Mouse (Mus musculus): ENCODE measurements around the gene Hs3st5.
"Not testable (repeated sequence)": the region's sequence is repeated elsewhere in the genome, so short reads cannot be mapped to it uniquely, and the experiment has no call there.

The Hs3st5 gene

DNA sequence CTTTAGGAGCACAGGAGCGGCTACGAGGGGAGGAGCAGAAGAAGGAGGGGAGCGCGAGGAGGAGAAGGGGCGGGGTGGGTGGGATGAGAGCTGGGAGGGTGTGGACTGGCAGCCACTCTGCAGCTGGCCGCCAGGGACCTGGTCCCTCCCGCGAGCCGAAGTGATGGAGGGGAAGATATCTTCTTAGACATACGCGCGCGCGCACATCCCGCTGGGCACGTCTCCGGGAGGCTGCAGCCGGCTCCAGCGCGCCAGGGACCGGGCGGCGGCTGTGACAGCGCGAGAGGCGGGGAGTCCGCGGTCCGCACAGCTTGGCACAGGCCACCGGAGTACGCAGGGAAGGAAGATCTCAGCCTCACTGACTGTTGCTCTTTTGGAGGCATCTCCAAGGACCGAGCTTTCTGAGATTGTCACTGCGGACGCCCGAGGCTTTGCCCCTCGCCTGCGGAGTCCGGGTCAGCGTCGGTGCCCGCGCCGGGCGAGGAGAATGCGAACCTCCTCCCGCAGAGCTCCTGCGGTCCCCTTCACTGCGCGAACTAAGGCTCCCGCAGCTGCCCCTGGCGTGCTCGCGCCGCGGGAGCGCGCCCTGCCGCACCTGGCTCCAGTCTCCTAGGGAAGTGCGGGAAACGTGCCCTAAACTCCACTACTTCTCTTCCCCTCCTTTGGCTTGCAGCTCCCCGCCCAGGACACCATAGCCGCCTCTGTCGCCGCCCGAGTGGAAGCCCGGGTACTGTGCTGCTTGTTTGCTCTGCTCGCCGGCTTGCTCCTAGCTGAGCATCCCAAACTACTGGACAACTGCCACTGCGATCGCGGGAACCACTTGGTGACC lies at the start of gene Hs3st5:
Gene Hs3st5 (plus strand): TSS at position 88 of the 829 bp plus-strand sequence.
- no peak for DNase-seq (ENCODE audit: low read depth, low spot score)

- DNase-seq (ENCODE audit: low read depth, low spot score) = no peak
Measured at GRCm38 (mm10) chr10:36468664-36469063, 38.0 kb upstream of the Hs3st5 start.

DNA sequence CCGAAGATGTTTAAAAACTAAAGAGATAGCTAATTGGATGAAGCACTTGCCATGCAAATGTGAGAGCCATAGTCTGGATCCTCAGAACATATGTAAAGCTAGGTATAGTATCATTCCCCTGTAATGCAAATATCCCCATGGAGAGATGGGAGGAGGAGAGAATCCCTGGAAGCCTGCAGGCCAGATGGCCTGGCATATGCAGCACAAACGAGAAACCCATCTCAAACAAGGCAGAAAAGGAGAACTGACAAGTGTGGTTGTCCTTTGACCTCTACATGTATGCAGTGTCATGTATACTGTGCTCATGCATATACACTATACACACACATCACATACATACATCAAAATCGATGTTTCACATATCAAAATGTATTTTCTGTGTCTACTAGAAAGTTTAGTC lies 35.5 kb upstream of the Hs3st5 start:
- DNase-seq (ENCODE audit: low read depth, low spot score) = no peak

DNA sequence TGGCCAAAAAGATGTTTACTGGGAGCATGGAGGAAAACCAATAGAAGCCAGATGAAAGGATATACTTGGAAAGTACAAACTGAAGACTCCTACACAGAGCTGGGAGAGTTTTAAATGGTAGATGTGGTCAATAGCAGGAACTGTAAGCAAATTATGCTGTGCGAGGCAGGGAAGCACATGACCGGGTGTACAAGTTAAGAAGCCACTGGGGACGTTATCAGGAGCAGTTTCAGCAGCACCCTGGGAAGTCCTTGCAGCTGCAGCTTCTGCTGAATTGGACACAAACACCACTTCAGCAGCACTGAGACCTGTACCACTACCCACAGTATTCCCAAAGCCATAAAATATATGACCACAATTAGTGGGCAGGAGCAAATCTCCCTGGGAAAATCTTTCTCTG lies 31.8 kb upstream of the Hs3st5 start:
- no peak for DNase-seq (ENCODE audit: low read depth, low spot score)

DNA sequence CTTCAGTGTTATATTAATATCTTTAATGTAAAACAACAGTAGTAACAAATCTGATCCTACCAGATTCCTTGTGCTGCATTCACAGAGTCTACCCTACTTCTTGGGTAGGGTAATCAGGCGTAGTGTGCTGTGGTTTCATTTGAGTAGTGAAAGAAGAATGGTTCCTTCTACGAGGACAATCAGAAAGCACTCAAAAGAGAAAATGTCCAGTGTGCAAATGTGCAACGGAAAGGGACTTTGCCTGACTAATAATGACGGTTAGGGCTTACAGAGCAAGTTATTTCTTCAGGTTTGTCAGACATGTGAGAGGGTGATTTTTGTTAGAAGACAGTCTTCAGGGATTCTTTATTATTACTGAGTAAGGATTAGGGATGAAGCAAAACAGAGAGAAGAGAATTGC lies 29.1 kb upstream of the Hs3st5 start:
- no peak for DNase-seq (ENCODE audit: low read depth, low spot score)

GRCm38 (mm10) chr10:36483362-36483761 lies 23.3 kb upstream of the Hs3st5 start:
- no peak for DNase-seq (ENCODE audit: low read depth, low spot score)

DNA sequence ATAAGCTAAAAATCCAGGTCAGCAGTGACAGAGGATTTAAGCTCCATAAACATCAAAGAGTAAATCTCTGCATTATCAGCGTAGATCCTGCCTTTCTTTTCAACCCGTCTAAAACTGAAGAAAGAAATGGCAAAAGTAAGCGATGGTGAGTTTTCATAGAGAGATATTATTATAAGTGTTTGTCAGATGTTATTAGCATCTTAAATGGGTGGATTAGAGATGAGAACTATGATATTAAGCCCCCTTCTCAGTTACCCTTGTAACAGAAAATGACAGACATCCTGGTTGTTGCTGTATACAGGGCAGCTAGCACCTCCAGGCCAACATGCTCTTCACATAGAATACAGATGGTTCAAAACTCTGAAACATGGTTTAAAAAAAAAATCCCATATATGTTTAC lies 22.6 kb upstream of the Hs3st5 start:
- DNase-seq (ENCODE audit: low read depth, low spot score) = no peak

DNA sequence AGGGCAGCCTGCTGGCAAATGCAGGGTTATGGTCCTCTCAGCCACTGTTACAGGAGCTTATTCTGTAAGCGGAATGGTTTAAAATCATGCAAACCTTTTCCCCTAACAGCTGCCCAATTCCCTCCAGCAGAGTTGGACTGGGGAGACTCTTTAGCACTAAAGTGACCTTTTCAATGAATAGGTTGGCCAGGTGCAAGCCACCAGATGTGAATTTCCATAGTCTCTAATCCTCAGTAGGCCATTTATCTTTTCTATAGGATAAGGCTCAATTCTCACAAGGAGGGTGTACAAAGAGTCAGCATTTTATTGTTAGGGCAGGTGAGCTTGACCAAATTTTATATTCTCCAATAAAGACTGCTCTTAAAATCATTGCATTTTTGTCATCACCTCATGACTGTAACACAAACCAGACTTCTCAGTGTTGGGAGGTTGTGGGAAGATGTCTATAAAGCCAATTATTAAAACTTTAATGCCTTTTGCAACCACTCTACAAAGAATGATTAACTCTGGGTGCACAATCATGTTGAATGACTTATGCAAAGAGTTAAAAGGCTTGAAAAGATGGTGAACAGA lies 21.8 kb upstream of the Hs3st5 start:
- no peak for DNase-seq (ENCODE audit: low read depth, low spot score)

DNA sequence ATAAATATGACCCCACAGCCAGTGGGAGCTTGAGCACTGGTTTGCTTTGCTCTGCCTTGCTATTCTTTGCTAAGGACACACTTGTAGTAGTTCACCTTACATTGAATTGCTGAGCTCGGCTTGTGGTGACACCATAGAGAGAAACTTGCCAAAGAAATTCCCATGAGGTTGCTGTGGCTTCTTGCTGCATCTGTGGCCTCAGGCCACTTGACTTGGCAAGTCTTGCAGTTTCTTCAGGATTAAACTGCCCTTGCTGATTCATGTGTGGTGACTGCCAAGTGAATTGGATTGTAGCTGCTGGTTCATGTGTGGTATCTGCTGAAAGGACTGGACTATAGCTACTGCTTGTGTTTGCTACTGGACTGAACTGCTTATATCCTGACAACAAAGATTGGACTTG lies 13.0 kb upstream of the Hs3st5 start:
- DNase-seq (ENCODE audit: low read depth, low spot score) = no peak

DNA sequence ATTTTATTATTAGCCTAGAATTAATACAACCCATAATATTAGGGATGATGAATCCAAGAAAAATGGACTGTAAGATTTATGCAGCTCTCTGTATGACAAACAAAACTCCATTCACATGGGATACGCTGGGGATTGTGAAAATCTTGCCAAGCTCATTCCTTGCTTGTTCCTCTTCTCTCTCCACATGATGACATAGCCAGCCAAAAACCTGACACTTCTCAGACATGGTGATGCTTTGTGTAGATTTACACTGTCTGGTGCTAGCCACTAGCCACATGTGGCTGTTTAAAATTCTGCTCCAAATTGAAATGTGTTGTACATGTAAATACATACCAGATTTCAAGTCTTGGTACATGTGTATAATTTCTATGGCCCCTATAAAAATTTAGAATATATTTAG lies 6.9 kb upstream of the Hs3st5 start:
- DNase-seq (ENCODE audit: low read depth, low spot score) = no peak

GRCm38 (mm10) chr10:36506033-36506726 lies 434 bp upstream of the Hs3st5 start:
- peak; percentile 49 for DNase-seq (ENCODE audit: low read depth, low spot score)

DNA sequence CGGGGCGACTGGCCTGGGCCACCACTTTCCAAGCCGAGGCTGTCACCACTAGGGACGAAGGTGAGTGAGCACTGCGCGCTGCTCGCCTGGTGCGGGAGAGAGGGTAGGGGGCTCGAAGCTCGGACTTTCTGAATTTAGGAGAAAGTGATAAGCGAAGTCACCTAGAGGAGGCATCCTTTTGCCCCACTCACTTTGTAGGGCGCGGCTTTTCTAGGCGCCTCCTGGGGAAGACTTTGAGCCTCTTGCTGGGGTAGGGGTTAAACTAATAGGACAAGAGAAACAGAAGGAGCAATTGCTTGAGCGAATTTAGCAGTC lies 899 bp downstream of the Hs3st5 start:
- no peak for DNase-seq (ENCODE audit: low read depth, low spot score)

DNA sequence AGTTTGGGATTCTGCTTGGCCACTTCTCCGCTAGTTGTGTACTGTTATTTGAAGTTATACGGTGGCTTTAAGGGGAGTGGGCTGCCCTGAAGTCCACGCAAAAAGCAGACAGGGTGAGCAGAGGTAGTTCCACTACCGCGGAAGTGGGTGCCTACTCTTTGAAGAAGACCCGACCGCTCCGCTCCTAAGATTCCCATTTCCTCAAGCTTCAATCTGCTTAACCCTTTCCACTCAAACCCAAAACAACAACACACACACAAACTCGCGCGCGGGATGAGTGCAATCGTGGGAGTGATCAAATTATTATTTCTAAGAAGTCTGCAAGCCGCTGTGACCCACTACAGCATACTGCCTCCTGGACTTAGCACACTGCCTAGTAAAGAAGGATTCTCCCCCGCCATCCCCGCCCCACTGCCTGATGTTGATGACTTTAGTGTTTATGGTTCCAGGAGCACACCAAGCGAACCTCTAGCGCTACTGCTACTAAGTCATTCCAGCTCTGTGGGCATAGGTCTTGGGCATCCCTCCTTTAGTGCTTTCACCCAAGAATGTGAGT lies 1.5 kb downstream of the Hs3st5 start:
- no peak for DNase-seq (ENCODE audit: low read depth, low spot score)

GRCm38 (mm10) chr10:36509477-36509876 lies 2.9 kb downstream of the Hs3st5 start:
- DNase-seq (ENCODE audit: low read depth, low spot score) = no peak

GRCm38 (mm10) chr10:36523881-36524280 lies 17.3 kb downstream of the Hs3st5 start:
- DNase-seq (ENCODE audit: low read depth, low spot score) = peak; percentile 54

- DNase-seq (ENCODE audit: low read depth, low spot score) = no peak
Measured at GRCm38 (mm10) chr10:36533633-36534335, 27.2 kb downstream of the Hs3st5 start.

DNA sequence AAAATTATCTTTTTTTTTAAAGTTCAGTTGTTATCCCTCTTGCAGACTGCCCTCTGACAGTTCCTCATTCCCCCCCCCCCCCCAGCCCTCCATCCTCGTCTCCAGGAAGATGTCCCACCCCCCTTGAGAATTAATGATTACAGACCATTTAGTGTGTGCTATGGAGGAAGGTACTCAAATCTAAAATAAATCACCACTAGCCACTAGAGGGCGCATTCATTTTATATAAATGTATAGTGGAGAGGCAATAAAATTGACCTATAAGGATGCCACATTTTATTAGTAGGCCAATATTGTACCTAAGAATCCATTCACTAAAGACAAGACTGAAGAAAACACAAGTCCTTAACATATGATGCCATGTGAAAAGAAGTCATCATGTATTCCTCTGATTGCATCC lies 40.0 kb downstream of the Hs3st5 start:
- DNase-seq (ENCODE audit: low read depth, low spot score) = no peak

GRCm38 (mm10) chr10:36547713-36548112 lies 41.1 kb downstream of the Hs3st5 start:
- not testable (repeated sequence) for DNase-seq (ENCODE audit: low read depth, low spot score)

DNA sequence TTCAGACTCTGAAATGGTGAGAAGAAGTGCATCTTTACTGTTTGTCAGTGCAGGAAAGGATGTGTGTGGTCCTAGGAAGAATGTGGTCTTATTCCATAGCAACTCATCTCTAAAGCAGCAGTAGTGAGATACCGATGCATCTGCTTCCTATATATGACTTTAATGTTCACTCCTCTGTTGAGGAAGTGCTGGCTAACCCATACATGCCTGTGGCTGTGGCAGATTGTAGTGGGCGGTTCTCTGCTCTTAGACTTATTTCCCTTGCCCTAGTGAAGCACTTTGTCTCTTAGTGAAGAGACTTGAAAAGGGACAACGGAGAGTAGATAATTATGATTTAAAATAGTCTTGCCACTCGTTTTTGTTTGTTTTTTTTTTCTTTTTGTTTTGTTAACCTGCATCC lies 47.4 kb downstream of the Hs3st5 start:
- no peak for DNase-seq (ENCODE audit: low read depth, low spot score)

DNA sequence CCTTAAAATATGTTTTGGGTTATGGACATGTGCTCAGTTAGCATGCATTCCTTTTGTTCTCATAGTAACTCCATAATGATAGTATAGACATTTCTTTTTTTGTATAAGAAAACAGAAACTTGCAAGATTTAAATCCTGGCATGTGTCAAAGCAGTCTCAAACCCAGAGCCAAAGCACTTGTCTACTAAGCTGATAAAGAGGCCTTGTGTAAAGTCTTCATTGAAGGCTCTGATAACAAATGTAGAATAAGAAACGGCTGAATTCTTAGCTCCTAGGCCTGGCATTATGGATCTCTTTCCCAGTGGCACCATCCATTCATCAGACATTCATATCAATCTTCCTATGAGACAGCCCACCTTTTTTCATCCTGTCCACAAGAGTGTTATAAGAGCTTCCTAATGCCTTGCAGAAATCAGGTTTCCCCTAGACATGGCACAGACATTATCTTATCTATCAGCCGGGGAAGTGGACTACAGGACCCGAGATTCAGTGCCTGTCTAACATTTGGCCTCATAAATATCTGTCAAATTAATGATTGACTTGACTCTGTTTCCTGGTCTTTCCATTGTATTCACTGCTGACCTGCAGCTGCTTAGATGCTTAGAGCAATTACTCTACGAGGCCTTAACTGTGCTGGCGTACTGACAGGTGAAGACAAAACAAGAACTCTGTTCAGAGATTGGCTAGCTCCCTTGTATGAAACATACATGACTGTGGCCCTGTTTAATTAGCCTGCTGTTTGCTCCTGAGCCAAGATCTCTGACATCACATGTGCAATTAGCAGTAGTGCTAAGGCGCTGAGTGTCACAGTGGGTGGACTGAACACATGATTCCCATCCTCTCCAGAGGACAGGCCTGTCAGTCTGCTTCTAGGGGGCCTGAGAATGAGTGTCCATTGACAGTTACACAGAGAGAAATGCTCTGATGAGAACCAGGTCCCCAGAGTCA lies 48.6 kb downstream of the Hs3st5 start:
- DNase-seq (ENCODE audit: low read depth, low spot score) = no peak

GRCm38 (mm10) chr10:36556128-36556527 lies 49.5 kb downstream of the Hs3st5 start:
- no peak for DNase-seq (ENCODE audit: low read depth, low spot score)

Measured in telencephalon, adult 2 months (tissue).